Mouse (Mus musculus): ENCODE results near the gene Armc2. TPM values are rescaled to one million over a fixed set of nuclear protein-coding genes. Genes with fewer than 3 reads are reported as not detected.

The Armc2 gene
- polyA plus RNA-seq, 1 experiment from 2014 or later = 3.8 TPM

- Histone ChIP-seq H3K9ac (no peak overlapping the region), H3K4me2 (no peak overlapping the region; the same call in 1 of the 2 replicates), H3K4me1 (peaks cover 7% of the 10 kb centered on the region; the same call in 1 of the 2 replicates), H3K9me3 (no peaks in the 10 kb centered on the region), H3K27ac (no peak overlapping the region), H3K27me3 (no peaks in the 10 kb centered on the region), H3K4me3 (no peak overlapping the region), H3K36me3 (no peaks in the 10 kb centered on the region)
- ATAC-seq (ENCODE audit: insufficient number of reproducible peaks, low FRiP score, low TSS enrichment, low read depth) = no peak
- WGBS = 65% methylated on average over 10 of the region's 10 CpGs
Measured at GRCm38 (mm10) chr10:42010761-42011435, 7.3 kb downstream of the Armc2 start.

- no peaks in the 10 kb centered on the region for H3K27me3 ChIP-seq
- 71% methylated on average over 3 of the region's 3 CpGs for WGBS
- H3K4me1 ChIP-seq = no peaks in the 10 kb centered on the region
- no peaks in the 10 kb centered on the region for H3K36me3 ChIP-seq
- ATAC-seq (ENCODE audit: insufficient number of reproducible peaks, low FRiP score, low TSS enrichment, low read depth) = no peak
- no peaks in the 10 kb centered on the region for H3K9me3 ChIP-seq
- H3K9ac ChIP-seq = no peak overlapping the region
- H3K4me2 ChIP-seq = no peak overlapping the region
- no peak overlapping the region for H3K27ac ChIP-seq
- no peak overlapping the region for H3K4me3 ChIP-seq
Measured at GRCm38 (mm10) chr10:42005259-42005658, 13.0 kb downstream of the Armc2 start.

GRCm38 (mm10) chr10:42004690-42005089 is 13.6 kb downstream of the Armc2 start:
- H3K9ac ChIP-seq = no peak overlapping the region
- H3K4me1 ChIP-seq = no peaks in the 10 kb centered on the region
- H3K9me3 ChIP-seq = no peaks in the 10 kb centered on the region
- H3K36me3 ChIP-seq = no peaks in the 10 kb centered on the region
- H3K4me2 ChIP-seq = no peak overlapping the region
- WGBS = 50% methylated on average over 7 of the region's 7 CpGs
- H3K4me3 ChIP-seq = no peak overlapping the region
- ATAC-seq (ENCODE audit: insufficient number of reproducible peaks, low FRiP score, low TSS enrichment, low read depth) = no peak
- no peaks in the 10 kb centered on the region for H3K27me3 ChIP-seq
- no peak overlapping the region for H3K27ac ChIP-seq

GRCm38 (mm10) chr10:42004056-42004455 is 14.2 kb downstream of the Armc2 start:
- H3K4me3 ChIP-seq = no peak overlapping the region
- no peaks in the 10 kb centered on the region for H3K9me3 ChIP-seq
- H3K27me3 ChIP-seq = no peaks in the 10 kb centered on the region
- WGBS = 78% methylated on average over 1 of the region's 1 CpGs
- no peak overlapping the region for H3K9ac ChIP-seq
- no peak overlapping the region for H3K27ac ChIP-seq
- no peaks in the 10 kb centered on the region for H3K4me1 ChIP-seq
- H3K4me2 ChIP-seq = no peak overlapping the region
- H3K36me3 ChIP-seq = no peaks in the 10 kb centered on the region
- no peak for ATAC-seq (ENCODE audit: insufficient number of reproducible peaks, low FRiP score, low TSS enrichment, low read depth)

GRCm38 (mm10) chr10:42003576-42003975 is 14.7 kb downstream of the Armc2 start:
- no peak overlapping the region for H3K4me3 ChIP-seq
- no peaks in the 10 kb centered on the region for H3K36me3 ChIP-seq
- H3K9ac ChIP-seq = no peak overlapping the region
- H3K4me2 ChIP-seq = no peak overlapping the region
- no peaks in the 10 kb centered on the region for H3K9me3 ChIP-seq
- WGBS = 52% methylated on average over 1 of the region's 1 CpGs
- no peak overlapping the region for H3K27ac ChIP-seq
- no peak for ATAC-seq (ENCODE audit: insufficient number of reproducible peaks, low FRiP score, low TSS enrichment, low read depth)
- no peaks in the 10 kb centered on the region for H3K4me1 ChIP-seq
- no peaks in the 10 kb centered on the region for H3K27me3 ChIP-seq

- Histone ChIP-seq H3K9me3 (no peaks in the 10 kb centered on the region), H3K4me3 (no peak overlapping the region), H3K27ac (no peak overlapping the region), H3K9ac (no peak overlapping the region), H3K4me1 (no peaks in the 10 kb centered on the region), H3K36me3 (no peaks in the 10 kb centered on the region), H3K27me3 (no peaks in the 10 kb centered on the region), H3K4me2 (no peak overlapping the region)
- ATAC-seq (ENCODE audit: insufficient number of reproducible peaks, low FRiP score, low TSS enrichment, low read depth) = no peak
- 45% methylated on average over 7 of the region's 7 CpGs for WGBS
Measured at GRCm38 (mm10) chr10:42002436-42002835, 15.8 kb downstream of the Armc2 start.

- no peaks in the 10 kb centered on the region for H3K4me1 ChIP-seq
- no peaks in the 10 kb centered on the region for H3K9me3 ChIP-seq
- H3K36me3 ChIP-seq = no peaks in the 10 kb centered on the region
- H3K4me2 ChIP-seq = no peak overlapping the region
- 88% methylated on average over 3 of the region's 3 CpGs for WGBS
- no peak overlapping the region for H3K9ac ChIP-seq
- H3K4me3 ChIP-seq = no peak overlapping the region
- H3K27ac ChIP-seq = no peak overlapping the region
- no peaks in the 10 kb centered on the region for H3K27me3 ChIP-seq
- no peak for ATAC-seq (ENCODE audit: insufficient number of reproducible peaks, low FRiP score, low TSS enrichment, low read depth)
Measured at GRCm38 (mm10) chr10:42001260-42001659, 17.0 kb downstream of the Armc2 start.

- WGBS = 79% methylated on average over 1 of the region's 1 CpGs
- no peaks in the 10 kb centered on the region for H3K4me1 ChIP-seq
- no peaks in the 10 kb centered on the region for H3K27me3 ChIP-seq
- ATAC-seq (ENCODE audit: insufficient number of reproducible peaks, low FRiP score, low TSS enrichment, low read depth) = no peak
- H3K9ac ChIP-seq = no peak overlapping the region
- no peak overlapping the region for H3K27ac ChIP-seq
- no peak overlapping the region for H3K4me3 ChIP-seq
- H3K9me3 ChIP-seq = no peaks in the 10 kb centered on the region
- no peak overlapping the region for H3K4me2 ChIP-seq
- no peaks in the 10 kb centered on the region for H3K36me3 ChIP-seq
Measured at GRCm38 (mm10) chr10:41997691-41998178, 20.5 kb downstream of the Armc2 start.

GRCm38 (mm10) chr10:41996157-41996556 is 22.1 kb downstream of the Armc2 start:
- WGBS = 53% methylated on average over 8 of the region's 8 CpGs
- peaks cover 3% of the 10 kb centered on the region for H3K4me1 ChIP-seq
- H3K36me3 ChIP-seq = no peaks in the 10 kb centered on the region
- no peak for ATAC-seq (ENCODE audit: insufficient number of reproducible peaks, low FRiP score, low TSS enrichment, low read depth)
- no peak overlapping the region for H3K27ac ChIP-seq
- no peak overlapping the region for H3K4me2 ChIP-seq
- no peak overlapping the region for H3K4me3 ChIP-seq
- H3K9me3 ChIP-seq = no peaks in the 10 kb centered on the region
- no peaks in the 10 kb centered on the region for H3K27me3 ChIP-seq
- H3K9ac ChIP-seq = no peak overlapping the region

GRCm38 (mm10) chr10:41995051-41995450 is 23.2 kb downstream of the Armc2 start:
- no peaks in the 10 kb centered on the region for H3K27me3 ChIP-seq
- no peaks in the 10 kb centered on the region for H3K9me3 ChIP-seq
- peaks cover 8% of the 10 kb centered on the region for H3K4me1 ChIP-seq
- H3K27ac ChIP-seq = no peak overlapping the region
- ATAC-seq (ENCODE audit: insufficient number of reproducible peaks, low FRiP score, low TSS enrichment, low read depth) = no peak
- no peak overlapping the region for H3K4me2 ChIP-seq
- H3K9ac ChIP-seq = no peak overlapping the region
- no peak overlapping the region for H3K4me3 ChIP-seq
- no peaks in the 10 kb centered on the region for H3K36me3 ChIP-seq
- 80% methylated on average over 2 of the region's 2 CpGs for WGBS

GRCm38 (mm10) chr10:41994578-41994977 is 23.7 kb downstream of the Armc2 start:
- 73% methylated on average over 4 of the region's 4 CpGs for WGBS
- H3K4me1 ChIP-seq = peaks cover 8% of the 10 kb centered on the region
- no peak overlapping the region for H3K4me2 ChIP-seq
- no peaks in the 10 kb centered on the region for H3K9me3 ChIP-seq
- no peak overlapping the region for H3K9ac ChIP-seq
- ATAC-seq (ENCODE audit: insufficient number of reproducible peaks, low FRiP score, low TSS enrichment, low read depth) = no peak
- H3K27ac ChIP-seq = no peak overlapping the region
- H3K27me3 ChIP-seq = no peaks in the 10 kb centered on the region
- no peaks in the 10 kb centered on the region for H3K36me3 ChIP-seq
- H3K4me3 ChIP-seq = no peak overlapping the region

GRCm38 (mm10) chr10:41992059-41992440 is 26.2 kb downstream of the Armc2 start:
- no peaks in the 10 kb centered on the region for H3K27me3 ChIP-seq
- H3K9me3 ChIP-seq = no peaks in the 10 kb centered on the region
- H3K4me2 ChIP-seq = no peak overlapping the region
- no peak for ATAC-seq (ENCODE audit: insufficient number of reproducible peaks, low FRiP score, low TSS enrichment, low read depth)
- peaks cover 8% of the 10 kb centered on the region for H3K4me1 ChIP-seq
- no peak overlapping the region for H3K27ac ChIP-seq
- H3K4me3 ChIP-seq = no peak overlapping the region
- no peak overlapping the region for H3K9ac ChIP-seq
- no peaks in the 10 kb centered on the region for H3K36me3 ChIP-seq
- 81% methylated on average over 5 of the region's 5 CpGs for WGBS

Data from limb, embryonic 15.5 days (tissue).